Mouse (Mus musculus) liver, embryonic 14.5 days (tissue): ENCODE data around the gene She.

Source experiments
- CTCF ChIP-seq: IDR thresholded peaks from 2 replicates; pipeline ENCODE4 v1.5.1; 2016; ENCODE audit warnings: antibody characterized with exemption, low read depth, control low read depth
- EP300 ChIP-seq: IDR thresholded peaks from 2 replicates; pipeline ENCODE4 v1.6.1; 2016; ENCODE audit warnings: antibody characterized with exemption, low read depth

- TF ChIP-seq CTCF (no peak), EP300 (no peak)
These were observed 67.8 kb downstream of the She start for GRCm38 (mm10) chr3:89898870-89899510.
